Mouse (Mus musculus) spleen, adult 2 months (tissue): ENCODE measurements at regions not wholly inside any gene's neighbourhood (a gene's known extent, or its start where the extent isn't known, plus 50 kb on each side); places are given as distances from the start of the nearest gene placed in this dataset.

ENCODE experiments used
- CTCF ChIP-seq: fragments of 200-500 bp; IDR thresholded peaks from 2 replicates; pipeline ENCODE4 v1.5.1; 2011; ENCODE audit warnings: mild to moderate bottlenecking, inconsistent platforms; ENCODE audit not compliant: insufficient read depth, insufficient read length, insufficient replicate concordance; ENCODE audit errors: extremely low read depth
- POLR2A ChIP-seq: fragments of 200-500 bp; IDR thresholded peaks from 2 replicates; pipeline ENCODE4 v1.6.1; 2011; ENCODE audit warnings: low read depth, low read length, inconsistent platforms

GRCm38 (mm10) chr1:71801283-71802066, 148.5 kb upstream of the Fn1 start:
- TF ChIP-seq CTCF, result no peak
- no peak for TF ChIP-seq POLR2A
